Mouse (Mus musculus) Muller cell, postnatal 12 days (primary cell): Measurements from ENCODE around the gene Ncam1.
A peak's percentile ranks its signal among the peaks of the same experiment; 100 is the strongest.

ENCODE experiments used
- DNase-seq: peaks from one replicate; pipeline ENCODE4 v3.0.0-alpha.2; 2015; ENCODE audit errors: inconsistent ontology term

Gene Ncam1

GRCm38 (mm10) chr9:49621691-49622090 lies 177.0 kb downstream of the Ncam1 start:
- DNase-seq = no peak

GRCm38 (mm10) chr9:49618699-49619392 lies 179.9 kb downstream of the Ncam1 start:
- DNase-seq = no peak

- no peak for DNase-seq
These were observed 180.5 kb downstream of the Ncam1 start for GRCm38 (mm10) chr9:49618266-49618665.

- DNase-seq = no peak
These were observed 181.5 kb downstream of the Ncam1 start for GRCm38 (mm10) chr9:49617216-49617615.

GRCm38 (mm10) chr9:49612387-49612786 lies 186.3 kb downstream of the Ncam1 start:
- no peak for DNase-seq

GRCm38 (mm10) chr9:49608191-49608590 lies 190.5 kb downstream of the Ncam1 start:
- no peak for DNase-seq

GRCm38 (mm10) chr9:49606717-49607116 lies 192.0 kb downstream of the Ncam1 start:
- no peak for DNase-seq

GRCm38 (mm10) chr9:49606317-49606716 lies 192.4 kb downstream of the Ncam1 start:
- DNase-seq = peak; percentile 53

GRCm38 (mm10) chr9:49605791-49606190 lies 192.9 kb downstream of the Ncam1 start:
- DNase-seq = peak; percentile 90

GRCm38 (mm10) chr9:49605351-49605750 lies 193.4 kb downstream of the Ncam1 start:
- DNase-seq = no peak

- no peak for DNase-seq
These were observed 197.5 kb downstream of the Ncam1 start for GRCm38 (mm10) chr9:49601215-49601614.

- DNase-seq = peak; percentile 51
These were observed 202.9 kb downstream of the Ncam1 start for GRCm38 (mm10) chr9:49595635-49596348.

GRCm38 (mm10) chr9:49594876-49595634 lies 203.7 kb downstream of the Ncam1 start:
- no peak for DNase-seq

GRCm38 (mm10) chr9:49593951-49594536 lies 204.7 kb downstream of the Ncam1 start:
- peak; percentile 43 for DNase-seq

- no peak for DNase-seq
These were observed 206.7 kb downstream of the Ncam1 start for GRCm38 (mm10) chr9:49592006-49592405.

- peak; percentile 61 for DNase-seq
These were observed 208.5 kb downstream of the Ncam1 start for GRCm38 (mm10) chr9:49590261-49590660.

- DNase-seq = no peak
These were observed 221.6 kb downstream of the Ncam1 start for GRCm38 (mm10) chr9:49577136-49577535.

- peak; percentile 84 for DNase-seq
These were observed 226.8 kb downstream of the Ncam1 start for GRCm38 (mm10) chr9:49571695-49572510.

GRCm38 (mm10) chr9:49570731-49571694 lies 227.7 kb downstream of the Ncam1 start:
- DNase-seq = peak; percentile 41
